Mouse (Mus musculus) liver, adult (tissue): ENCODE measurements at regions not wholly inside any gene's neighbourhood (a gene's known extent, or its start where the extent isn't known, plus 50 kb on each side); places are given as distances from the start of the nearest gene placed in this dataset.

ENCODE experiments used
- GATA4 ChIP-seq: IDR thresholded peaks from 2 replicates; pipeline ENCODE4 v1.6.1; 2014; ENCODE audit warnings: mild to moderate bottlenecking, low read length; ENCODE audit not compliant: insufficient replicate concordance

DNA sequence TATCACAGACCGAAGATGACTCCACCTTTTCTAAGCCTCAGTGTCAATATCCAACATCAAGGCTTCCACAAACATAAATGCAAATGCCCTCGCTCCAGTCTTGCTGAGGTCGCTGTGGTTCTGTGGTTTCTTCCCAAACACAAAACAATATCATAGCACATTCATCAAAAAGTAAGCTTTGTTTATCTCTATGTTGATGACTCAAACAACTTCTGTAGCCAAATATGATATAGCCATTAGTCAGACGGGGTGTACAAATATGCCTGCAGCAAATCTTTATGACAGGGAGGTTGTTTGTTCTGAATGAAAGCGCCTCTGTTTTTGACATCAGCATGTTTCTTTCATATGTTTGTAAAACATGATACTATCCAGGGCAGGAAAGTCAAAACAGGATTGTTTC is 204.4 kb downstream of the 1190002N15Rik start:
- TF ChIP-seq GATA4: no peak

DNA sequence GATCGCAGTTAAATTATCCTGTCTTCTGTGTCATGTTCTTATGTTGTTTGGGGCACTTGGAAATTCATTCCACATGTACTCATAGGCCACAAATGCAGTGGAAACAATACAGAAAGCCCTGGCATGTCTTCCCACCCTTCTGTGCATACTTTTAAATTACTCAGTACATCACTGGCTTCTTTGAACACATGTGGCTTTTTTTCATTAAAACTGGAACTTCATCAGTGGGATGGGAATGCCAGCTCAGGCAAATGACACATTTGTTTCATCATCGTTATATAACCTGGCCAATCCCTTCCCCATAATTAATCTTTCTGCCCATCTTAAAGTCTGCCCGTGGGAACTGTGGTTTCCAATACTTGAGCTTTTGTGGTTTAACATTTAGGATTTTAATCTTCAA is 214.9 kb downstream of the 1190002N15Rik start:
- TF ChIP-seq GATA4: no peak

DNA sequence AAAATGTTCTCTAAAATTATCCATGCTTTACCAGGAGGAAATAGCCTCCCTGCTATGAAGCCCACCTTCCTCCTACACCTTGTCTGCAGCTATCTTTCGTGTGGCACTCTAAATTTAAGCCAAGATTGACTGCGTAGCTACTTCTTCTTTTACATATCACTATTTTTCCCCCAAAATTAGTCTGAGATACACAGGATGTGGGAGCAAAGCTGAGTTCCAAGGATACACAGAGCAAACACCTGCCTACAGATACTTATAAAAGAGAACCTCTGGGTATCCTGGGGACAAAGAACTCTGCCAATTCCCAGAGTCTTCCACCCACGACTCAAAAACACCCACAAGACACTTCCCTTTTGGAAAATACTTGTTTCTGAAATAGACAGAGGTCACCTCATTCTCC is 235.3 kb downstream of the 1190002N15Rik start:
- no peak for TF ChIP-seq GATA4

DNA sequence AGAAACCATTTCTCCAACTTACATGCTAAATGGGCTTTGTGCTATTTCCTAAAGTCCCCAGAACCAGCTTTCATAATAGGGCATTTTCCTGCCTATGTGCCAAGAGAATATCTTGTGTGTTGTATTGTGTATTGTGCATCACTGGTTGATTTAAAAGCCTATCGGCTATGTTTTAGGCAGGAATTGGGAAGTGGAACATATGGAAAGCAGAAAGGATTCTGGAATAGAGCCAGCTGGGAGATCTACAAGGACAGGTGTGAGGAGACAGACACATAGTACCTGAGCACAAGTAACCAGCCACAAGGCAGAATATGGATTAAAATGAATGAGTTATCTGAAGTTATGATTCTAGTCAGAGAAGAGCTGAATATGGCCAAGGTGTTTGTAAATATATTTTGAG is 236.0 kb downstream of the 1190002N15Rik start:
- TF ChIP-seq GATA4: no peak

DNA sequence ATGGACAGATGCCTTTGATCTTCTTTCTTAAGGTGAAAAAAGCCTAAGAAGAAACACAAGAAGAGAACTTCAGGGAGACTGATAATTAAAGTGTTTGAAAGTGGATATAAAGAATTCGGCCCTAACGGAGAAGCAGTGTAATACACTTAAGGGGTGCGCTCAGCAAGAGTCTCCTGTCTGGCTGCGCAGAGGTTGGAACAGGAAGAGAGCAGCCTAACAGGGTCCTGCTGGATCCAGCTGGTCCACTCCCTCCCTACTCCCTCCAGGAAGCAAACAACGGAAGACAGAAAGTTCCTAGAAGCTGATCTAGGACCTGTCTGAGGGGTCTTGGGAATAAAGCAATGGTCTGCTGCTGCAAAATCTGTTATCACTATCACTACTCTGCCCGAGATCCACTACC is 242.4 kb downstream of the 1190002N15Rik start:
- no peak for TF ChIP-seq GATA4

DNA sequence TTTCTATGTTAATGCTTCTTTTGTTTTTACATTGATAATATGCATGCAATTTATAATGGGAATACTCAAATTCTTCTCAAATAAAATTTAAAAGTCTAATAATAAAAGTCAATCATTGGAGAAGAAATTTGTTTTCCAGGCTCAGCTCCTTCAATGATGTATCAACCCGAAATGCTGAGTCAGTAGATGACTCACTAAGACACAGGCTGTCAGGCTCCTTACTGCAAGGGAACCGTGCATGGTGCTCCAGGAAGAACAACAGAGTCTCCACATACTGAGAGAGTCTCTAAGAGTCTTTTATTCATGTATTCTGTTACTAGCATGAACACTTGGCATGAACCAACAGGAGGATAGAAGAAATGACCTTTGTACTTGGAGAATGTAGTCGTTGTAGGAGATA is 245.7 kb downstream of the 1190002N15Rik start:
- TF ChIP-seq GATA4: no peak

DNA sequence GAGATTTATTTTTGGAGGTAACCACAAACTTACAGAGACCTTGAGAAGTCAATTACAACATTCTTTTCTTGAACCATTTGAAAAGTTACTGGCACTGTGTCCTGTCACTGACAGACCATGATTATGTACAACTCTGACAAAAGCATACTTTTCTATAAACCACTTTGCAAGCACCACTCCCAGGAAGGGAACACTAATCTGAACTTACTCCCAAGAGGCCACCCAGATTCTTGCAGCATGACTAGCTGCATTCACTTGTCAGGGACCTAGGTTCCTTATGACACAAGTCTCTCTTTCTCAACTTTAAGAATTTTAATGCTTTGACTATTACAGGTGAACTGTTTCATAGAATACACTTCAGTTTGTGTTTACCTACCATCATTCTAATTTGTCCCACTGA is 248.3 kb downstream of the 1190002N15Rik start:
- no peak for TF ChIP-seq GATA4

DNA sequence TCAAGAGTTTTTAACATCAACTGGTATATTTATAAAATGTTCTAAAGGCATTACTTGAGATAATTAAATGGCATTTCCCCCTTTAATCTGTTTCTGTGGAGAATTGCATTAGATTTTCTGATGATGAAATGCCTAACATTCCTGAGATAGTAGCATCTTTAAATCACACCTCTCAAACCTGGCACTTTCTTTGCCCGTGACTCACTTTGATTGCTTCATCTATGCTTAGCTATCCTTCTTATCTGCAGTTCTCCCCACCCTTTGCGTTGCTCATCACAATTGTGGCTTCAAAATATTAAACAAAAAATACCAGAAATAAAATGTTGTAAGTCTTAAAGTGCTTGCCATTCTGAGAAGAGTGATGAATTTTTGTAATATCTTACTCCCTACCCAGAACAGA is 250.3 kb downstream of the 1190002N15Rik start:
- TF ChIP-seq GATA4: no peak

DNA sequence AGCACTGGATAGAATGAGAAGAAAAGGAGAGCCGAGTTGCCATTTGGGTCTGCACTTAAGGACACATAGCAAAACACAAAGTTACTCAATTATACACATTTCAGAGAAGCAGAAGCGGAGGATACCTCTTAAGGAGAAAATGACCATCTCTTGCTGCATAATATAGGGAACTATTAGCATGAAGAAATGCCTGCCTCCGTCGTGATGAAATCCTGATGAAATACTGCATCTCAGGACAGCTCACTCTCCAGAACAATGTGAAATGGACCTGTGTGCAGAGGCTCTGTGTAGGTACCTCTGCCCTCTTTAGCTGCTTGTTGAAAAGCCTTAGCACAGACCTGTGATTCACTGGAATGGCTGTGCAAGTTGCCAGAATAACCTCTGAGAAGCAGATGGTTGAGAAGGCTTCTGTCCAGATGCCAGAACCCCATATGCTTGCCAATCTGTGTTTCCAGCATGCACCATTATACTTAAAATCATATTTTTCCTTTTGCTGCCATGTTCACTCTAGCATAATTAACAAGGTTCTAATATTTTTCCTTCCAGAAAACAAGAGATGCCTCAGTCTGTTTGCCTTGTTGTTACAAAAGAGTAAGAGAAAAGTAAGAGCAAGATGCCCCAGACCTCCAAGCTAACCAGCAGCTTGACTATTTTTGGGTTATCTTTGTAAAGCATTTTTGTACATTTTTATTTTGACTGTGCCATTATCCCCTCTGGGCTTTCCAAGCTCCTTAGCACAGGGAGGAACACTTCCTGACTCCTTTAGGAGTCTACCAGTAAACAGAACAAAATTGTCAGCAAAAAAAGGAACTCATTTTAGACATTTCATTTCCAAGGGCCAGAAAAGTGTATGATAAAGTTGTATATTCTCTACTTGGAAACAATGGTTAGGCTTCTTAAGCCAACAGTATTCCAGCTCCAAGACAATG is 259.0 kb downstream of the 1190002N15Rik start:
- TF ChIP-seq GATA4: no peak

DNA sequence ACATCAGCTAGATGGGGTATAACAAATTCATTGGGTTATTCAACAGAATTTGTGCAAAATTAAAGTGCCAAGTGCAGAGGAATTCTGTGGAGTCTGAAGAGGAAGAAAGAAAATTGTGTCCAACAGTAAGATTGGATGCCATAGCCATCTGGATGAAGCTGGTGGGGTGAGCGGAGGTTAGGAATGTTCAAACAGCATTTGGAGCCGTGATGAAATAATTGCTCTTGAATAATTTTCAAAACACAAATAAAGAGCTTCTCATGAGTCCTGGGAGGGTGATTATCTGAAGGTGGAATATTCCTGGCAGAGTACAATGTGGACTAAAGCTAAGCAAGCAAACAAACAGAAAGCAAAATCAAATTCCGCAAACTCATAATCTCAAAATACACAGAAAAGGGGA is 260.8 kb downstream of the 1190002N15Rik start:
- TF ChIP-seq GATA4: no peak

DNA sequence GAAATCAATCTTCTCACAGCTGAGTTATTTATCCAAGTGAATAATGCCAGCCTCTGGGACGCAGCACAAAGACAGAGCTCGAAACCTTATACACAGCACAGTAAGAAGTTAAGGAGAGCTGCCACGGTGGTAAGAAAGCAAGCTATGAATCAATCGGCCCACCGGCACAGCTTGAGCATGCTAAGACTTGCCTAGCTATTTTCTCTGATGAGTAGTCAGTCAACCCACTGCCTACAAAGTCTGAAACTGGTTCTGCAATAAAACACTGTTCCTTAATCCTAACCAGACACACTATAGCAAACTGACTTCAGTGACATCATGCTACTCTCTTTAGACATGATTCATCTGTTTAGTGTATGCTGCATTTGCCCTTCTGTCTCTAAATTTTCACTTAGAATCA is 268.7 kb downstream of the 1190002N15Rik start:
- TF ChIP-seq GATA4: no peak

DNA sequence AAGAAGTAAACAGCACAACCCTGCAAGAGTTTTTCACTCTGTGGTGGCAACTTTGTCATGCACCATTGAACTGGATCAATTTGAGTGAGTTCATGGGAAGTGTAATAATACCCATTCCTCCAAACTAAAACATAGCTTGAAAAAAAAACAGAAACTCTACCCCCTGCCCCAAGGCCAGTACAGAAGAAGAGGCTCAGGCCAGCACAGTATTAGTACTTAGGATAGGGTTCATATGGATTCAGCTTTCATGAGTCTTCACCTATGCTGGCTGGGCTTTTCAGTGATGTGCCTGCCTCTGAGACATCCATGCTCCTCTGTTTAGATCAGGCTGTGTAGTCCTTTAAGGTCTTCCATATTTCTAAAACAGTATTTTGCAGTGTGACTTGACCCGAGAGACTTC is 270.6 kb downstream of the 1190002N15Rik start:
- no peak for TF ChIP-seq GATA4

DNA sequence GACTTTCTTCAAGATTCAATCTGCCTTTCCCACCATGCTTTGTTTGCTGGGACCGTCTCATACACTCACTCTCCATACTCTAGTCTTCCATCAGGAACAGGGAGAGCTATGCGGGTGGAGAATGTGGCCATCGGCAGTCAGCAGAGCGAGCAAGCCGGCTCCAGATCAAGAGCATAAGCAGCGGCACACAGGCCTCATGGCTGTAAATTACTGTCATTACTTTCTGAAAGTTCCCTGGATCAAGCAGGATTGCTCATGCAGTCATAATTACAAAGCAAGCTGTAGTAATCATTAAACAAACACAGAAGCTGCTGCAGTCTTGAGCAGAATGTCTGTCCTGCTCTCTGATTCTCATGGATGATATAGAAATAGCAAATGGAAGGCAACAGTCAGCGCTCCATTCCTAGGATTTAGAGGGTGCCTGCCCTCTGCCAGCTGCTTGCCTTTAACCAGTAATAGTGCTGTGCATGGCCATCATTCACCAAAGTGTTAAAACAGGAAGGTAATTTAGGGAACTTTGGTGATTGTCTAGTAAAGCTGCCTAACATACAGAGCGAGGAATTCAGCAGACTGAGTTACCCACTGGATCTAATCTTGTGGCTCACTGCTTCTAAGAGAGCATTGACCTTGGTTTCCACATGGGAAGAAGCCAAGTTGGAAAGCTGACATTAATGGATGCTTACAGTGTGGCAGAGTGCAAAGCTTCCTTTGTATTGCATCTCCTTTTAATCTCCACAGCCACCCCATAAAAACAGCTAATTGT is 298.2 kb downstream of the 1190002N15Rik start:
- no peak for TF ChIP-seq GATA4

DNA sequence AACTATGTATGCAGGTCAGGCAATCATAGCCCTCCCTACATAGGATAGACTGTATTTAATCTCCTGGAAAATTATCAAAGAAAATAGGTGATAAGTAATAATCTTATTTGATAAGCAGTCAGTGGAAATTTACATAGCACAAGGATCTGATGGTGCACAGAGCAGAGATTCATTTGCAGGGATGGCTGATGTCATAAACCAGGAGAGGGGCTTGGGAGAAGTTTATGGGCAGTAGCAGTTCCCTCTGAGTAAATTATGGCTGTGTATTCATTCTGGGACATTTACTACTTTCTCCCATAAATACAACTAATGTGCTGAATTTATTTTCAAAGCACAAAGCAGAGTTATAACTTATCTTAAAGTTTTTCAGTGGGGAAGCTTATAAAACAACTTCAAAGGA is 299.3 kb downstream of the 1190002N15Rik start:
- no peak for TF ChIP-seq GATA4

DNA sequence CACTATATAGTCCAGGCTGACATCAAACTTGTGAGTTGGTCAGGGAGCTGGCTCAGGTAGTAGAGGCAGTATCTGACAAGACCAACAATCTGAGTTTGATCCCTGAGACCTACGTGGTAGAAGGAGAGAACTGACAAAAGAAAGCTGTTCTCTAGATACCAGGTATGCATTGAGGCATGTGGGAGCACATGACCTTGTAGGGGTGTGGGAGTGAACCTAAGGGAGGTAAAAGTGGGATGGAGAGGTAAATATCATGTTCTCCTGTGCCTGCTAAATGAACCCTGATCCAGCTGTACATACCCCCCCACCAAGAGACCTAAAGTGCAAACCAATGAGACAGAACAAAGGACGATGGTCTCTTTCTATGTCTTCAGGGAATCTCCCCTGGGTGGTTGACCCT is 308.3 kb downstream of the 1190002N15Rik start:
- TF ChIP-seq GATA4: no peak

DNA sequence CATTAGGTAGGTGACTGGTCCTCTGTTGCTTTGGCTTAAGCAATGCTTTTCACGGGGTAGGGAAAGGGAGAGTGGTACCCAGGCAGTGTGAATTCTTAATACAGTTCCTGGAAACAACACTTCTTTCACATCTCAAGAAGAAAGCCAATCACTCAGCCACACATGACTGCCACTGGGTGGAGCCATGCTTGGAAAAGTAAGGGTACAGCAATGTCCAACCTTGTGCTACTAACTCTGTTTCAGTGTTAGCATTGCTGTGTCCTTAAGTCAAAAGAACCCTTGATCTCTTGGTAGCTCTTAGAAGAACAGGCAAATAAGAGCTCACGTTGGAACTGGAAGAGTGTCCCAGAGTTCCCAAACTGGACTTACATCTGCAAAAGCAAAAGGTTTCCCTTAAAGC is 318.8 kb downstream of the 1190002N15Rik start:
- no peak for TF ChIP-seq GATA4
